8 mouse cellular contexts compared by ENCODE assay signal in the genomic region with DNA sequence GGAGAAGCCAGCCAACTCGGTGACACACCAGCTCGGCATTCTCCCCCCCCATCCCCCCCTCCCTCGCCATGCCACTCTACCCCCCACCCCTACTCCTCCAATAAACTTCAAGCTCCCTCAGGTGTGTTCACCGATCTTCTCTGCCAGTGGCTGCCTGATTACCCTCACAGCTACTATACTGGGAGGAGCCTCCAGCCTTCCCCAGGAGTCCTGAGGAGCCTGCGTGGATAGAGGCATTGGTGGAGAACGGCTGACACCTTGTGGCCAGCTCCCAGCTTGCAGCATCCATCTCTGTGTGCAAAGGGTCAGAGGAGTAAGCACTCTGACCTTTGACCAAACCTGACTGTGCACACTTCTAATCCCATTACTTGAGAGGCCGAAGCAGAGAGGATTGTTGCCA. TPM values are rescaled to one million over a fixed set of nuclear protein-coding genes. Genes with fewer than 3 reads are reported as not detected.
DNase-seq lines count a peak whose midpoint lies in the region; ATAC-seq and TF ChIP-seq lines count a peak whose summit lies in the region.

No protein-coding gene starts in this region.

- 0 out of 2 replicates have a peak overlapping the region, but pooled peaks have one; percentile 10 for H3K4me2 ChIP-seq in limb, embryonic 15.5 days
- peak overlapping the region; percentile 38; the same call in 1 of the 2 replicates for H3K4me2 ChIP-seq in midbrain, postnatal 0 days (ENCODE audit: low read depth, low read length, poor library complexity, severe bottlenecking)

- DNase-seq in 3134 (ENCODE audit: extremely low read depth, insufficient read length, low spot score), result peak; percentile 62
- DNase-seq in adrenal gland, adult 2 months, result peak; percentile 86
- peak; percentile 82 for DNase-seq in embryo, embryonic 9.5 days (ENCODE audit: extremely low spot score)
- peak; percentile 95 for DNase-seq in heart, adult 11 months
- peak; percentile 93 for DNase-seq in kidney, adult 11 months
- DNase-seq in midbrain, postnatal 0 days (ENCODE audit: low spot score), result peak; percentile 92
- DNase-seq in spleen, postnatal 36 days (ENCODE audit: low spot score in 2 of 2), result peak; percentile 69 to 75

- H3K4me1 ChIP-seq in limb, embryonic 15.5 days, result peaks cover 30% of the 10 kb centered on the region
- H3K4me1 ChIP-seq in midbrain, postnatal 0 days (ENCODE audit: insufficient read depth, low read length), result no peaks in the 10 kb centered on the region

- no peaks in the 10 kb centered on the region for H3K9me3 ChIP-seq in limb, embryonic 15.5 days
- H3K9me3 ChIP-seq in midbrain, postnatal 0 days (ENCODE audit: low read length), result no peaks in the 10 kb centered on the region

- H3K27me3 ChIP-seq in limb, embryonic 15.5 days, result no peaks in the 10 kb centered on the region
- no peaks in the 10 kb centered on the region for H3K27me3 ChIP-seq in midbrain, postnatal 0 days (ENCODE audit: insufficient read depth, low read length)

- peak; percentile 98 for TF ChIP-seq CTCF in midbrain, postnatal 0 days (IDR thresholded peaks at IDR 0.05)

- WGBS in limb, embryonic 15.5 days, result 4% methylated on average over 7 of the region's 7 CpGs
- WGBS in midbrain, postnatal 0 days, result 2% methylated on average over 7 of the region's 7 CpGs

- ATAC-seq in limb, embryonic 15.5 days (ENCODE audit: insufficient number of reproducible peaks, low FRiP score, low TSS enrichment, low read depth), result peak; percentile 62
- ATAC-seq in midbrain, postnatal 0 days (ENCODE audit: low FRiP score), result peak; percentile 80

- no peak overlapping the region for H3K27ac ChIP-seq in limb, embryonic 15.5 days
- no peak overlapping the region for H3K27ac ChIP-seq in midbrain, postnatal 0 days (ENCODE audit: low read depth, low read length)

- no peak overlapping the region for H3K4me3 ChIP-seq in limb, embryonic 15.5 days
- no peak overlapping the region for H3K4me3 ChIP-seq in midbrain, postnatal 0 days (ENCODE audit: low read depth, low read length)

- no peak overlapping the region for H3K9ac ChIP-seq in limb, embryonic 15.5 days
- no peak overlapping the region for H3K9ac ChIP-seq in midbrain, postnatal 0 days (replicated peaks; ENCODE audit: low read length, poor library complexity, severe bottlenecking)

- no peaks in the 10 kb centered on the region for H3K36me3 ChIP-seq in limb, embryonic 15.5 days
- H3K36me3 ChIP-seq in midbrain, postnatal 0 days (ENCODE audit: insufficient read depth, low read length), result no peaks in the 10 kb centered on the region

RNA-seq across cellular contexts. Expression of a gene that starts 6.8 kb away (rescaled TPM):
- 10 to 100 TPM; 43.0 to 52.0 TPM for total RNA-seq in adrenal gland, adult 2 months (2021)
- 14.3 and 19.8 TPM in 2 replicates for polyA plus RNA-seq in adrenal gland, adult 2 months (2012; rRNA removed)
- 24.1 and 25.7 TPM in 2 replicates for polyA plus RNA-seq in limb, embryonic 15.5 days (2015; fragmentation: Nextera tagmentation; extraction: Ambion mirVana)
- 30.0 and 39.0 TPM in 2 replicates for total RNA-seq in midbrain, postnatal 0 days (2014; rRNA removed)
- polyA plus RNA-seq in midbrain, postnatal 0 days (2015; fragmentation: Nextera tagmentation; extraction: Ambion mirVana), result 21.5 and 26.3 TPM in 2 replicates

RNA-seq across cellular contexts. Expression of a gene that starts 32.6 kb away (rescaled TPM):
- total RNA-seq in adrenal gland, adult 2 months (2021), result under 1 TPM; 0.12 to 0.35 TPM
- 0.06 and 0.08 TPM in 2 replicates for polyA plus RNA-seq in adrenal gland, adult 2 months (2012; rRNA removed)
- 6.0 and 6.6 TPM in 2 replicates for polyA plus RNA-seq in limb, embryonic 15.5 days (2015; fragmentation: Nextera tagmentation; extraction: Ambion mirVana)
- 0.93 and 2.3 TPM in 2 replicates for total RNA-seq in midbrain, postnatal 0 days (2014; rRNA removed)
- 0.48 and 0.65 TPM in 2 replicates for polyA plus RNA-seq in midbrain, postnatal 0 days (2015; fragmentation: Nextera tagmentation; extraction: Ambion mirVana)
